Mouse (Mus musculus) thymus, postnatal 4 days (tissue): ENCODE data around the gene Gm10837.

Experiments
- DNase-seq: peaks from one replicate; pipeline ENCODE4 v3.0.0; 2021

The Gm10837 gene

DNA sequence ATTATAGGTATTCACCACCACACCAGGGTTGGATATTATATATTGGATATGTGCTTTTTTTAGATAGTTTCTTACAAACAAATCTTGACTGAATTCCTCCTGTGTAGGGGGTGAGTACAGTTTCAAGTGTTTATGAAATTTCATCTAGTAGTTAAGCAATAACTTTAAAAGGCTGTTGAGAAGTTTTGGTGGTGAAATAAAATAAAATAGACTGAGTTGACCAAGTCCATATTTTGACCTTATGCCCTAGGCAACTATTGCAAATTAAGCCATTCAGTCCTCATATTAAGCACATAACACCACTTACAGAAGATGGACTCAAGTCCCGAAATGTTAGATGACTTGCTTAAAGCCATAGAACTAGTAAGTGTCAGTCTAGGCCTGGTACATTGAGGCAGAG lies 45.6 kb downstream of the Gm10837 start:
- no peak for DNase-seq
